Mouse (Mus musculus) kidney, embryonic 15.5 days (tissue): ENCODE measurements around the gene Nup210l. TPM values are rescaled to one million over a fixed set of nuclear protein-coding genes. Genes with fewer than 3 reads are reported as not detected.

Experiments
- ATAC-seq: fragments of 200-750 bp; cut with Nextera tagmentation; replicated peaks from 2 replicates; pipeline ENCODE4 v1.8.0; 2017; ENCODE audit warnings: moderate TSS enrichment; ENCODE audit not compliant: low FRiP score
- H3K27ac ChIP-seq: fragments of 300-500 bp; sonication (generic); 2 replicates; pipeline ENCODE4 v1.5.1; 2015; ENCODE audit warnings: mild to moderate bottlenecking, inconsistent platforms
- H3K27me3 ChIP-seq: fragments of 300-500 bp; sonication (generic); 2 replicates; pipeline ENCODE4 v1.6.1; 2015; ENCODE audit warnings: inconsistent platforms
- H3K36me3 ChIP-seq: fragments of 300-500 bp; sonication (generic); 2 replicates; pipeline ENCODE4 v1.6.1; 2015; ENCODE audit warnings: inconsistent platforms
- H3K4me1 ChIP-seq: fragments of 300-500 bp; sonication (generic); 2 replicates; pipeline ENCODE4 v1.6.1; 2015; ENCODE audit warnings: inconsistent platforms
- H3K4me2 ChIP-seq: fragments of 300-500 bp; sonication (generic); 2 replicates; pipeline ENCODE4 v1.6.1; 2015; ENCODE audit warnings: moderate library complexity, mild to moderate bottlenecking, inconsistent platforms
- H3K4me3 ChIP-seq: fragments of 300-500 bp; sonication (generic); replicated peaks from 2 replicates; pipeline ENCODE4 v1.5.1; 2015; ENCODE audit warnings: mild to moderate bottlenecking, inconsistent platforms
- H3K9ac ChIP-seq: fragments of 300-500 bp; sonication (generic); 2 replicates; pipeline ENCODE4 v1.6.1; 2015; ENCODE audit warnings: mild to moderate bottlenecking, inconsistent platforms
- H3K9me3 ChIP-seq: fragments of 300-500 bp; sonication (generic); replicated peaks from 2 replicates; pipeline ENCODE4 v1.6.1; 2016; ENCODE audit warnings: inconsistent platforms
- WGBS: fragments of 180-500 bp; shearing (Covaris S2); methylation state at CpG from one replicate; pipeline ENCODE4 v1.1.7; 2015; ENCODE audit warnings: mixed read lengths; 5-methylcytosine and 5-hydroxymethylcytosine counted together
- polyA plus RNA-seq: library from polyadenylated mRNA; unstranded; fragments of >200 nt; fragmentation: Nextera tagmentation; extraction: Ambion mirVana; gene quantifications from 2 replicates; pipeline ENCODE4 v1.2.1, GENCODE M21; 2015

The Nup210l gene
- 0.40 and 0.45 TPM in 2 replicates for polyA plus RNA-seq

- WGBS = 86% methylated on average over 13 of the region's 13 CpGs
- Histone ChIP-seq H3K4me1 (peaks cover 4% of the 10 kb centered on the region; the same call in 1 of the 2 replicates), H3K4me3 (no peak within 1 kb of the TSS), H3K27ac (no peak within 1 kb of the TSS), H3K4me2 (no peak within 1 kb of the TSS), H3K9me3 (no peaks in the 10 kb centered on the region), H3K27me3 (no peaks in the 10 kb centered on the region), H3K9ac (no peak within 1 kb of the TSS), H3K36me3 (peaks cover 26% of the 10 kb centered on the region)
- no peak for ATAC-seq
These were observed at the start of gene Nup210l for GRCm38 (mm10) chr3:90103938-90104337. Gene Nup210l, plus strand, starts transcription at chr3:90104132.

DNA sequence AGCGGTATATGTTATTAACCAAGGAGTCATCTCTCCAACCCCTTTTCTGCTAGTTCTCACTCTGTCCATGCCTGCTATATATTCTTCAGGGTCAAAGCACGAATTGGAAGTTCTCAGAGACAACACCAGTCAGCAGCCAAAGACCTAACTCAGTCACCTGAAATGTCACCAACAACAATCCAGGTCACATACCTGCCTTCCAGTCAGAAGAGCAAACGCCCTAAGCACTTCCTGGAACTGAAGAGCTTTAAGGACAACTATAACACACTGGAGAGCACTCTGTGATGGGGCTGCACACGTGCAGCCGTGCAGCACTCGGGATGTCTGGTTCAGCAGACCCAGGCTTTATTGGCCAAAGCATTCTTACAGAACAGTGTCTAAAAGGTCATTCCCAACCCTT, 42.4 kb upstream of the Nup210l start:
- Histone ChIP-seq H3K9ac (no peak overlapping the region), H3K4me2 (no peak overlapping the region), H3K4me1 (no peaks in the 10 kb centered on the region), H3K9me3 (no peaks in the 10 kb centered on the region), H3K4me3 (no peak overlapping the region), H3K27me3 (no peaks in the 10 kb centered on the region), H3K27ac (no peak overlapping the region), H3K36me3 (peaks cover 83% of the 10 kb centered on the region)
- no peak for ATAC-seq
- WGBS = 92% methylated on average over 6 of the region's 6 CpGs

GRCm38 (mm10) chr3:90062539-90062938, 41.4 kb upstream of the Nup210l start:
- Histone ChIP-seq H3K9me3 (no peaks in the 10 kb centered on the region), H3K4me2 (no peak overlapping the region), H3K9ac (no peak overlapping the region), H3K36me3 (peaks cover 75% of the 10 kb centered on the region), H3K4me1 (no peaks in the 10 kb centered on the region), H3K4me3 (no peak overlapping the region), H3K27ac (no peak overlapping the region), H3K27me3 (no peaks in the 10 kb centered on the region)
- WGBS = 81% methylated on average over 2 of the region's 2 CpGs
- ATAC-seq = no peak

DNA sequence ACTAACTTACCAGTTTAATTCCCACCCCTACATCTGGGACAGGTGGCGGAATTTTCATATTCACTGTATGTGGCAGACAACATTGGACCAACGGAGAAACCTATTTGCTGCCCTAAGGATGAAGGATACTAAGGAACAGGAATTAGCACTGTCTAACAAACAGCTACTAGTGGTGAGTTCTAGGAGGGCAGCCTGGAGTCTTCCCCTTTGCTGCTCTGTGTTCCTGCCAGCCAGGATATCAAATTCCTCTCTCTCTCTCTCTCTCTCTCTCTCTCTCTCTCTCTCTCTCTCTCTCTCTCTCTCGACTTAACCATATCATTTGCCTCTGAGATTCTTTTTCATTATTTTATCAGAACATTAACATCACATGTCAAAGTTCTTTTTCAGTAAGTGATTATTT, 39.5 kb upstream of the Nup210l start:
- H3K27ac ChIP-seq = no peak overlapping the region
- H3K9ac ChIP-seq = no peak overlapping the region
- no peak overlapping the region for H3K4me3 ChIP-seq
- H3K27me3 ChIP-seq = no peaks in the 10 kb centered on the region
- no peak overlapping the region for H3K4me2 ChIP-seq
- ATAC-seq = no peak
- 83% methylated on average over 3 of the region's 3 CpGs for WGBS
- no peaks in the 10 kb centered on the region for H3K4me1 ChIP-seq
- H3K36me3 ChIP-seq = peaks cover 63% of the 10 kb centered on the region
- no peaks in the 10 kb centered on the region for H3K9me3 ChIP-seq

DNA sequence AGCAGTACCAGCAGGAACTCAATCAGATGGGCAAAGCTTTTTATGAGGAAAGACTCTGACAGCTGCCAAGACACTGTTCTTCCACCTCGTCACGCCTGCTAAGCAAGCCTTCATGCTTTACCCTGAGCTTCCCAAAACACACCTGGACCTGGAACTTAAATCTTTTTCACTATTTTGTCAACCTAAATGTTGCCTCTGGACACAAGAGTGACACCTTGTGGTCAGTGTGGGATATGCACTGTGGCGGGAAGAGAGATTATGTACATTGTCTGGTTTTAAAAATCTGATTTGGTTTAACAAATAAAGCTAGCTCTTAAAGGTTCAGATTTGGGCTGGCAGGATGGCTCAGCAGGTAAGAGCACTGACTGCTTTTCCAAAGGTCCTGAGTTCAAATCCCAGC, 38.4 kb upstream of the Nup210l start:
- no peak overlapping the region for H3K4me3 ChIP-seq
- no peak overlapping the region for H3K4me2 ChIP-seq
- no peaks in the 10 kb centered on the region for H3K4me1 ChIP-seq
- H3K9me3 ChIP-seq = no peaks in the 10 kb centered on the region
- H3K36me3 ChIP-seq = peaks cover 53% of the 10 kb centered on the region
- no peaks in the 10 kb centered on the region for H3K27me3 ChIP-seq
- no peak for ATAC-seq
- 39% methylated on average over 3 of the region's 3 CpGs for WGBS
- no peak overlapping the region for H3K9ac ChIP-seq
- peak overlapping the region; percentile 32; the same call in 1 of the 2 replicates for H3K27ac ChIP-seq

- WGBS = 87% methylated on average over 4 of the region's 4 CpGs
- H3K9ac ChIP-seq = no peak overlapping the region
- peaks cover 30% of the 10 kb centered on the region for H3K36me3 ChIP-seq
- no peak overlapping the region for H3K4me3 ChIP-seq
- no peak overlapping the region for H3K4me2 ChIP-seq
- H3K9me3 ChIP-seq = no peaks in the 10 kb centered on the region
- ATAC-seq = no peak
- no peaks in the 10 kb centered on the region for H3K27me3 ChIP-seq
- H3K27ac ChIP-seq = no peak overlapping the region
- no peaks in the 10 kb centered on the region for H3K4me1 ChIP-seq
These were observed 36.1 kb upstream of the Nup210l start for GRCm38 (mm10) chr3:90067851-90068250.

DNA sequence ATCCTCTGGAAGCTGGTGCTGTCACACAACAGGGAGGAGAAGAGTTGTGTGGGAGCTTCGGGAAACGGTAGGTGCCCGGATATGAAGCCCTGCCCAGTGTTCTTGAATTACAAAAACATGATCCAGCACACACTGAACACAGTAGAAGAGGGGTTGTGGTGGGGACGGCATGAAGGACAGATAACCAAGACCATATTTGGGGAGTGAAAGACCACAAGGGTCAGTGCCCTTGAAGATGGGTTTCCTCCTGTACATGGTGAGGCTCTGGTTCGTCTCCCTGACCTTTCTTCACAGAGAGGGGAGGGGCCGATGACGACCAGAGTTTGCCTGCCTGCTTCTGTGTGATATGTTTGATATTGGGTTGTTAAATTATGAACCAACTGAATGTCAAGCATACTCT, 34.2 kb upstream of the Nup210l start:
- Histone ChIP-seq H3K4me3 (no peak overlapping the region), H3K4me2 (peak overlapping the region; percentile 9; the same call in 1 of the 2 replicates), H3K36me3 (peaks cover 14% of the 10 kb centered on the region; the same call in 1 of the 2 replicates), H3K27ac (no peak overlapping the region), H3K9me3 (no peaks in the 10 kb centered on the region), H3K4me1 (no peaks in the 10 kb centered on the region), H3K9ac (no peak overlapping the region), H3K27me3 (no peaks in the 10 kb centered on the region)
- no peak for ATAC-seq
- WGBS = 45% methylated on average over 7 of the region's 7 CpGs

DNA sequence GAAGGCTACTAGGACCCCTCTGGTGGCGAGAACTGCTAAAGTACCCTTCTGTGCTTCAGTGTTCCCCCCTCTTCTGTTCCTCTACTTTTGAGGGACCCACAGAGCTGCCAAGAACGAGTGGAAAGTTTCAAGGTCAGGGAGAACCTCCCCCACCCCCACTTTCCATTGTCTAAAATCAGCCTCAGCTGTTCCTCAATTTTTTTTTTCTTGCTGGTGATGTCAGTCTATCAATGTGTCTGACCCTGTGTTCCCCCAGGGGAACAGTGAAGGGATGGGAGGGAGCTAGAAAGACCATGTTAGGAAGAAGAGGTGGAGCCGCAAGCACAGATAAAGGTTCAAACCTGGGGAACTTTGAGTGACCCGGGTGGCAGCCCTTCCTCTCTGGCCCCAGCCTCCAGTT, 31.6 kb upstream of the Nup210l start, which contains the start of gene Tpm3:
TSS of gene Tpm3 (plus strand) at position 356 of the 400 bp plus-strand sequence.
- Histone ChIP-seq H3K9me3 (no peaks in the 10 kb centered on the region), H3K4me2 (no peak within 1 kb of the TSS), H3K4me1 (peaks cover 8% of the 10 kb centered on the region), H3K9ac (no peak within 1 kb of the TSS), H3K27me3 (no peaks in the 10 kb centered on the region), H3K36me3 (no peaks in the 10 kb centered on the region), H3K27ac (no peak within 1 kb of the TSS), H3K4me3 (no peak within 1 kb of the TSS)
- ATAC-seq = no peak
- WGBS = 65% methylated on average over 4 of the region's 4 CpGs

DNA sequence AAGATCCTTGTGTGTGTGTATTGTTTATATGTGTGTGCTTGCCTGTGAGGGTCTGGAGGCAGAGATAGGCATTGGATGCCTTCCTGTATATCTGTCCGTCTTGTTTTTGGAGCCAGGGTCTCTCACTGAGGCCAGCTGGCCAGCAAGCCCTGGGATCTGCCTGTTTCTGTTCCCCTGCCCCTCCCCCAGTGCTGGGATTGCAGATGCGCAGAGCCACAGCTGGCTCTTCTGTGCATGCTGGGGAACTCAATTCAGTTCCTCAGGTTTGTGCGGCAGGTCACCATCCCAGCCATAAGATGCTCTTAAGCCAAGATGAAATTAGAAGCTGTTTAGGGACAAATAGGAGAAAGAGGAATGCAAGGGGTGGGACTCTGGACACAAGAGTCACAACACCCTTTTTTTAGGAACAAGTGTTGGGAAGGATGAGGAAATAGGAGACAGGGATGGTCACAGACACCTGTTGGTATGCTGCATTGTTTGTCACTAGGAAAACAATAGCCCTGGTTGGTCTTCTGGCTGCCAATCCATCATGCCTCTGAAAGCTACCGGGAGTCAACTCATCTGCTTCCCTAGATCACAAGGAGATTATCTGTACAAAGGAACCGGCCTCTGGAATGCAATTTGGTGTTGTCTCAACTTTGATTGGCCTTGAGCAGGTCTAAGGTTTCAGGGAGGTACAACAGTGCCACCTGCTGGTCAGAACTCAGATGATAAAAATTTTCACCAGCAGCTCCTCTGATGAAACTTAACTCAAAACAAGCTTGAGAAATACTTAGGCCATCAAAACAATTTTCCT, 26.8 kb upstream of the Nup210l start:
- Histone ChIP-seq H3K27me3 (no peaks in the 10 kb centered on the region), H3K9ac (no peak overlapping the region), H3K27ac (0 out of 2 replicates have a peak overlapping the region, but pooled peaks have one; percentile 16), H3K36me3 (peaks cover 5% of the 10 kb centered on the region; the same call in 1 of the 2 replicates), H3K4me3 (no peak overlapping the region), H3K9me3 (no peaks in the 10 kb centered on the region), H3K4me1 (peaks cover 30% of the 10 kb centered on the region), H3K4me2 (peak overlapping the region; percentile 37)
- 12% methylated on average over 5 of the region's 5 CpGs for WGBS
- ATAC-seq = no peak

- H3K27me3 ChIP-seq = no peaks in the 10 kb centered on the region
- peaks cover 8% of the 10 kb centered on the region for H3K36me3 ChIP-seq
- H3K27ac ChIP-seq = no peak overlapping the region
- WGBS = 48% methylated on average over 5 of the region's 5 CpGs
- H3K4me3 ChIP-seq = no peak overlapping the region
- H3K4me2 ChIP-seq = no peak overlapping the region
- H3K9ac ChIP-seq = no peak overlapping the region
- ATAC-seq = no peak
- peaks cover 41% of the 10 kb centered on the region for H3K4me1 ChIP-seq
- H3K9me3 ChIP-seq = no peaks in the 10 kb centered on the region
These were observed 25.7 kb upstream of the Nup210l start for GRCm38 (mm10) chr3:90078224-90078623.

DNA sequence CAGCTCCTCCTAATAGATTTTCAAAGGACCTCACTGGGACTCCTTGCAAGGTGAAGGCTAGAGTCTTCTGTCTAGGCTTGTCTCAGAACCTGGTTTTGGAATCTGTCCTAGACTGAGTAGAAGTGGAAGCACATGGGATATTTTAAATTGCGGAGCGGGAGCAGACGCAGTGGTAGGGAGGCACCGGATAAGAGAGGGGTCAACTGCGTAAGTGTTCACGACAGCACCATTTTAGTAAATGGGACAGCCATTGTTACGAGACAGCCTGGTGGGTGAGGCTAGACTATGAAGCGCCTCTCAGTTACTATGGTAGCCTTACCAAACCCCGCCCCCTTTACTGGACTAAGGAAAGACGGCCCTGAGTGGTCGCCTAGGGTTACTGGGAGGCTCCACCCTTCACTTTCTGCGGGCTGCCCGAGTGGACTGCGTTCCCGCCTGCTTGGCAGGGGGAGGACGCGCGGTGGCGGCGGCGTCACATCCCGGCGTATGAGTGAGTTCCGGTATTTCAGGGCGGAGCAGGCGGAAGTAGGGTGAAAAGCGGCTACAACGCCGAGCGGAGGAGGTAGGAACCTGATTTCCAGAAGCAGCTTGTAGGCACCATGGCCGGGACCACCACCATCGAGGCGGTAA, 24.7 kb upstream of the Nup210l start:
- no peaks in the 10 kb centered on the region for H3K9me3 ChIP-seq
- H3K27me3 ChIP-seq = no peaks in the 10 kb centered on the region
- H3K27ac ChIP-seq = peak overlapping the region; percentile 99
- peak overlapping the region; percentile 89 for H3K9ac ChIP-seq
- under 1% methylated on average over 33 of the region's 33 CpGs for WGBS
- H3K4me1 ChIP-seq = peaks cover 51% of the 10 kb centered on the region
- peak; percentile 96 for ATAC-seq
- peak overlapping the region; percentile 78 for H3K4me2 ChIP-seq
- peaks cover 9% of the 10 kb centered on the region for H3K36me3 ChIP-seq
- peak overlapping the region; percentile 87 for H3K4me3 ChIP-seq

DNA sequence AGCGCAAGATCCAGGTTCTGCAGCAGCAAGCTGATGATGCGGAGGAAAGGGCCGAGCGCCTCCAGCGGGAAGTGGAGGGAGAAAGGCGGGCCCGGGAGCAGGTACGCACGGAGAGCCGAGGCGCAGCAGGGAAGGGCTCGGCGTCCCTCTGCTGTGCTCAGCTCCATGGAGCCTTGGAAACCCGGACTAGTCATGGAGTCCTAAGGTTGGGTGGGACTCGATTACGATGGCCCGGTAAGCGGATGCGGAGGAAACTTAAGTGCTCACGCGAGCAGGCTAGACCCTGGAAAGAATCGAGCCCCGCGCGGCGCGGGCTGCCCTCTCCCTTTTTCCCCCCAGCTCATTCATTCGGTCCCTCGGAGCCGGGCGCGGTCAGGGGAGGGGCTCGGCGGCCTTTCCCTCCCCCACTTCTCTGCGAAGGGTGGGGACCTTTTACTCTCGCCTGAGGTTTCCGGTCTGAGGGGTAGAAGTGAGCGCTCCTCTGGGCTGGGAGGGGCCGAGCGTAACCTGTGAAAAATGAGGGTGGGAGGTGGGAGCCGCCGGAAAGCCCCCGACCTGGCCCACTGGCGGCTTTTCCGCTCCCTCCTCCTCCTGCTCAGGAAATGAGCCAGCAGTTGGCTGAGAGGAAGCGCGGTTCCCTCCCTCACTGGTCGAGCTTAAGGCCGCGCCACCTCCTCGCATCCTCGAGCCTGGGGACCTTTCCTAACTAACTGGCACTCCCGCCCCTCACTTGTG, 24.0 kb upstream of the Nup210l start:
- H3K4me3 ChIP-seq = peak overlapping the region; percentile 87
- peaks cover 11% of the 10 kb centered on the region for H3K36me3 ChIP-seq
- peaks cover 58% of the 10 kb centered on the region for H3K4me1 ChIP-seq
- peak overlapping the region; percentile 89 for H3K9ac ChIP-seq
- no peaks in the 10 kb centered on the region for H3K9me3 ChIP-seq
- ATAC-seq = peak; percentile 65
- WGBS = 0% methylated on average over 53 of the region's 53 CpGs
- peak overlapping the region; percentile 78 for H3K4me2 ChIP-seq
- H3K27ac ChIP-seq = peak overlapping the region; percentile 99
- no peaks in the 10 kb centered on the region for H3K27me3 ChIP-seq
